Mouse (Mus musculus) neural tube, embryonic 15.5 days (tissue): ENCODE results near the gene Nell1. TPM values are rescaled to one million over a fixed set of nuclear protein-coding genes. Genes with fewer than 3 reads are reported as not detected.

Source experiments
- ATAC-seq: fragments of 200-750 bp; cut with Nextera tagmentation; 2 replicates; pipeline ENCODE4 v1.8.0; 2017; ENCODE audit warnings: mild to moderate bottlenecking, moderate TSS enrichment, moderate library complexity; ENCODE audit not compliant: low FRiP score
- H3K27ac ChIP-seq: fragments of 300-500 bp; sonication (generic); replicated peaks from 2 replicates; pipeline ENCODE4 v1.5.1; 2015; ENCODE audit warnings: mild to moderate bottlenecking, inconsistent platforms
- H3K27me3 ChIP-seq: fragments of 300-500 bp; sonication (generic); replicated peaks from 2 replicates; pipeline ENCODE4 v1.6.1; 2015; ENCODE audit warnings: inconsistent platforms
- H3K36me3 ChIP-seq: fragments of 300-500 bp; sonication (generic); 2 replicates; pipeline ENCODE4 v1.6.1; 2015; ENCODE audit warnings: inconsistent platforms
- H3K4me1 ChIP-seq: fragments of 300-500 bp; sonication (generic); 2 replicates; pipeline ENCODE4 v1.6.1; 2015; ENCODE audit warnings: inconsistent platforms
- H3K4me2 ChIP-seq: fragments of 300-500 bp; sonication (generic); 2 replicates; pipeline ENCODE4 v1.6.1; 2015; ENCODE audit warnings: inconsistent platforms, mild to moderate bottlenecking, moderate library complexity
- H3K4me3 ChIP-seq: fragments of 300-500 bp; sonication (generic); replicated peaks from 2 replicates; pipeline ENCODE4 v1.5.1; 2015; ENCODE audit warnings: mild to moderate bottlenecking, inconsistent platforms
- H3K9ac ChIP-seq: fragments of 300-500 bp; sonication (generic); replicated peaks from 2 replicates; pipeline ENCODE4 v1.6.1; 2015; ENCODE audit warnings: mild to moderate bottlenecking, inconsistent platforms
- H3K9me3 ChIP-seq: fragments of 300-500 bp; sonication (generic); replicated peaks from 2 replicates; pipeline ENCODE4 v1.6.1; 2016; ENCODE audit warnings: inconsistent platforms
- WGBS: fragments of 180-500 bp; shearing (Covaris S2); methylation state at CpG from one replicate; pipeline ENCODE4 v1.1.7; 2015; ENCODE audit warnings: mixed read lengths; 5-methylcytosine and 5-hydroxymethylcytosine counted together
- polyA plus RNA-seq: library from polyadenylated mRNA; unstranded; fragments of >200 nt; fragmentation: Nextera tagmentation; extraction: Ambion mirVana; gene quantifications from 2 replicates; pipeline ENCODE4 v1.2.1, GENCODE M21; 2015

The Nell1 gene
- polyA plus RNA-seq, 1 experiment from 2014 or later = 46.0 TPM

DNA sequence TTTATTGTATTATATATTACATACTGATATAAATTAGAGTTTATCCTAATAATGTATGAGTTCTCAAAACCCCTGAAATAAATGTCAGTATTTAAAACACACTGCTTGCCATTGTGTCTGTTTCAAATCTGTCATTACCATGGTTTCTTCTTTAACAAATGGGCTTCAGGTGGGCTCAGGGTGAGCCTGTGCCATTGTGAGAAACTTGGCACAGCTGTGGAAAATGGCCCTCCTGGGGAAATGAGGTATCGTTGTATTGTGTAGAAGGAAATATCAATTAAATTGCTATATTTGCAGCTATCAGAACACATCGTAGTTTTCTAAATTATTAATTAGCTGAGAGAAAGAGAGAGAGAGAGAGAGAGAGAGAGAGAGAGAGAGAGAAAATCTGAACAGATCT, 10.9 kb upstream of the Nell1 start:
- Histone ChIP-seq H3K9ac (no peak overlapping the region), H3K27ac (no peak overlapping the region), H3K4me1 (no peaks in the 10 kb centered on the region), H3K9me3 (no peaks in the 10 kb centered on the region), H3K36me3 (no peaks in the 10 kb centered on the region), H3K4me2 (no peak overlapping the region), H3K4me3 (no peak overlapping the region), H3K27me3 (no peaks in the 10 kb centered on the region)
- 23% methylated on average over 2 of the region's 2 CpGs for WGBS
- ATAC-seq = no peak

DNA sequence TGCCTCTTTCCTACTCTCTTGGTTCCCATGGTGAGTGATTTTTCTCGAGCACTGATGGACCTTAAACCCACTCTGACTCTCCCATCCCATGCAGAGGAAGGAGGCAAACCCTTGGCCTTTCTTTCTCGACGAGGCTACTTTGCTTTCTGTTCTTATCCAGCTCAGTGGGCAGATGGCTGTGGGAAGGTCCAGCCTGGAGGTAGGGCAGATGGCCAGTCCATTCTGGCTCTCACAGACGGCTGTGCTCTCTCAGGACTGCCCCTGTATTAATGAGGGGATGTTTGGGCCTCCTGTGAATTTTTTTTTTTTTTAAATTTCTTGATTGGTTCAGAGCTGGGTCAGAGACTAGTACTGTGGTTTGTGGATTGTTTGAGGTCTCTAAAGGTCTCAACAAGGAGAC, 5.1 kb upstream of the Nell1 start:
- Histone ChIP-seq H3K9ac (no peak overlapping the region), H3K4me3 (no peak overlapping the region), H3K4me1 (peaks cover 3% of the 10 kb centered on the region), H3K27ac (no peak overlapping the region), H3K27me3 (peaks cover 17% of the 10 kb centered on the region), H3K4me2 (no peak overlapping the region), H3K9me3 (no peaks in the 10 kb centered on the region), H3K36me3 (no peaks in the 10 kb centered on the region)
- ATAC-seq = no peak
- 38% methylated on average over 4 of the region's 4 CpGs for WGBS

DNA sequence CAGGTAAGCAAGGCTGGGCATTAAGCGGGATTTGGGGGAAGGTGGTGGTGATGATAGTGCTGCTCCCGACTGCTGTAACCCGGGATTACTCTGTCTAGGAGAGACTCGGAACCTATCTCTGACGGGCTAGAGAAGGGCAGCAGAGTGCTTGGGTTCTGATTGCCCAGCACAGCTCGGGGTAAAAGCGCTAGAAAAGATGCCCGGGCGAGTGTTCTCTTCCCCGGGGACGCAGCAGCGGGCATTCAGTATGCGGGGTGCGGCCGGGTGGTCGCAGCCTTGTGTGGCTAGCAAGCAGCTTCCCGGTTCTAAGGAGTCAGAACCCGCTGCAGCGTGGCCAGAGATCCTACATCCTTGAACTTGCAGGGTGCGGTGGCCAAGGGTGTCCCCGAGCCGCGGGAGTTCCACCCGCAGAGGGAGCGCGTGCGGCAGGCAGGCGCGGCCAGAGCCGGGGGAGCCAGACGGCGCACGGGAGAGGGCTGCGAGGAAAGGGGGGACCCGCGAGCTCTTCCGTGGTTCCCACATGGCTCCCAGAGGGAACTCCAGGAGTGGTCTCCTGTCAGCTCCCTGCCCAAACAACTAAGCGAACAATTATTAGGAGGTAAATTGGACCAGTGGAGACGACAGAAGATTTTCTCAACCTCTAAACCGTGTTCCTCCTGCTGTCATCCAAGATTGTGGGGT, 917 bp downstream of the Nell1 start:
- under 1% methylated on average over 40 of the region's 40 CpGs for WGBS

DNA sequence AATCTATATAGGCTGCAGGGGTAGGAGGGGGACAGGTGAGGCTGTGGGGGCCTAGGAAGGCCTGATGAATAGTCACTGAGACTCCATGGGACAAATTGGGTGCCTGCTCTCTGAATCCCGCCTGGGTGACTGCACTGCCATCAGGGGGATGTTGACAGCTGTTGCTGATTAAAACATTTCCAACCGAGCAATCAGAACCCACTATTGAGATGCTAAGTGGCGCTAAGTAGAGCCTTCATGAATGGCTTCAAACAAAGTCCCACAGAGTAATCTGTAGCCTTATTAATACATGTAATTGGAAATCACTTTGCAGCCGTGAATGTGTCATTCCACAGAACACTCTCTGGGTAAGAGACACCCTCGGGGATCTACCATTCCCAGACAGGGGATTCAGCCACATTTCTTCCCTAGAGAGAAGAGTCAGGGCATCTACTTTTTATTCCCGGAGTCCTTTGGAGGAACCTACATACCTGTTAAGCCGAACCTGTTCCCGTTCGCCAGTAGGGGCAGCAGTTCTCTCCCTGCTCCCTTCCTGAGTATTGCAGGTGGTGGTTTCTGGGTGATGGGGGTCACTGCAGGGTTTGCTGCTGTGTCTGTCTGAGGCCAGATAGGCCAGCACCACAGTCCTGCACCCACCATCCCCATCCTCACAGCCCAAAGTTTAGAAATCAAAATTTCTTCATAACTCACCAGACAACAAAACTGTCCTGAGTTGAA, 7.0 kb downstream of the Nell1 start:
- H3K4me3 ChIP-seq = no peak overlapping the region
- H3K36me3 ChIP-seq = no peaks in the 10 kb centered on the region
- 0 out of 2 replicates have a peak, but pooled peaks cover 1% of the 10 kb centered on the region for H3K4me1 ChIP-seq
- 14% methylated on average over 9 of the region's 9 CpGs for WGBS
- H3K27ac ChIP-seq = no peak overlapping the region
- ATAC-seq = no peak
- peaks cover 17% of the 10 kb centered on the region for H3K27me3 ChIP-seq
- no peak overlapping the region for H3K4me2 ChIP-seq
- H3K9me3 ChIP-seq = no peaks in the 10 kb centered on the region
- H3K9ac ChIP-seq = no peak overlapping the region

More for the DNA sequence above, 917 bp downstream of the Nell1 start:
- Histone ChIP-seq H3K9me3 (no peaks in the 10 kb centered on the region), H3K27ac (peak overlapping the region; percentile 60), H3K4me1 (peaks cover 23% of the 10 kb centered on the region), H3K4me2 (peak overlapping the region; percentile 96), H3K4me3 (peak overlapping the region; percentile 55), H3K36me3 (no peaks in the 10 kb centered on the region), H3K27me3 (peaks cover 49% of the 10 kb centered on the region), H3K9ac (peak overlapping the region; percentile 61)
- ATAC-seq = peak; percentile 75

DNA sequence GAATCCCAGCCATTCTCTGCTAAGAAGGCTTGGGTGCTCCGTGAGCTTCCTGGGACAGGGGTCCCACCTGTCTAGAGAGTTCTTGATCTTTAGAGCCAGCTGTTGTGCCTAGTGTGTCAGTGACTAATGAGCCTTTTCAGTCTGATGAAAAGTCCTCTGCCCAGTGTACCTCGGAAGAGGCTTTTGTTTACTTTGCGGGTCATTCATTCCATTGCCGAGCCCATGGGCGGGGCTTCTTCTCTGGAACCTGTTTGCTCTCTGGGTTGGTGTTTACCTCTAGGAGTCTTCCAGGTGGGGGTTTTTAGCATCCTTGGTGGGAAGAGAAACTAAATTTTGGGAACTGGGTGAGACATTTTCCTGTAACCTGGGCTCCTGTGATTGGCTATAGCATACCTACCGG, 10.0 kb downstream of the Nell1 start:
- H3K36me3 ChIP-seq = no peaks in the 10 kb centered on the region
- H3K27ac ChIP-seq = no peak overlapping the region
- H3K9me3 ChIP-seq = no peaks in the 10 kb centered on the region
- no peaks in the 10 kb centered on the region for H3K27me3 ChIP-seq
- no peak overlapping the region for H3K9ac ChIP-seq
- WGBS = 23% methylated on average over 6 of the region's 6 CpGs
- ATAC-seq = no peak
- H3K4me2 ChIP-seq = no peak overlapping the region
- H3K4me1 ChIP-seq = no peaks in the 10 kb centered on the region
- no peak overlapping the region for H3K4me3 ChIP-seq

DNA sequence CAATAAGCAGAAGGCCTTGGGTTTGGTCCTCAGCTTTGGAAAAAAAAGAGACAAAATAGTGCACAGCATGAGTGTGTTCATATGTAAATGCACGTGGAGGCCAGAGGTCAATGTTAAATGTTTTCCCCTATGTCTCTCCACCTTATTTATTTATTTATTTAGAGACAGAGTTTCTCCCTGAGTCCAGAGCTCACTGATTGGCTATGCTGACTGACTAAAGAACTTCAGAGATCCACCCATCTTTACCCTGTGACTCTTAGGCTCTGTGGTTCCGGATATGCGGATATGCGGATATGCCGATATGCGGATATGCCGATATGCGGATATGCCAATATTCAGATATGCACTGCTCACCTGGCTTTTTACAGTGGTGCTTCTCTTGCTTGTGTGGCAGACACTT, 11.3 kb downstream of the Nell1 start:
- H3K4me2 ChIP-seq = no peak overlapping the region
- no peaks in the 10 kb centered on the region for H3K36me3 ChIP-seq
- no peak overlapping the region for H3K4me3 ChIP-seq
- WGBS = 91% methylated on average over 8 of the region's 8 CpGs
- no peaks in the 10 kb centered on the region for H3K9me3 ChIP-seq
- no peak overlapping the region for H3K9ac ChIP-seq
- no peak for ATAC-seq
- no peaks in the 10 kb centered on the region for H3K27me3 ChIP-seq
- no peaks in the 10 kb centered on the region for H3K4me1 ChIP-seq
- no peak overlapping the region for H3K27ac ChIP-seq

DNA sequence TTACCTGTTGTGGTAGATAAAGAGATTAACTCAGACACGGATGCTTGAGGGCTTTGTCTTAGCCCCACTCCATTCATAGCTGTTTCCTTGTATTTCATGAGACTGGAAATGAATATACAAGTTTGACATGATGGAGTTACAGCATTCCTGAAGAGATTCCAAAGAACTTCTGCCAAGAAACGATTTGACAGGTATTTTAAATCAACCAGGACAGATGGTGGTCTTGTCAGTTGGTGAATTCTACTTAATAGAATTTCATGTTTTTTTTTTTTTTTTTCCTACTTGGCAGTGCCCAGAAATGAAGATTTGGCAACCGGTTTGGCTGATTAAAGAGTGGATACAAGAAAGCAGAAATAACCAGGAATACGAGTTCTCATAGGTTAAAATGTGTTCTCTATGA, 24.7 kb downstream of the Nell1 start:
- Histone ChIP-seq H3K36me3 (no peaks in the 10 kb centered on the region), H3K27me3 (no peaks in the 10 kb centered on the region), H3K27ac (no peak overlapping the region), H3K4me1 (no peaks in the 10 kb centered on the region), H3K9me3 (no peaks in the 10 kb centered on the region), H3K4me2 (no peak overlapping the region), H3K9ac (no peak overlapping the region), H3K4me3 (no peak overlapping the region)
- no peak for ATAC-seq
- 83% methylated on average over 4 of the region's 4 CpGs for WGBS

DNA sequence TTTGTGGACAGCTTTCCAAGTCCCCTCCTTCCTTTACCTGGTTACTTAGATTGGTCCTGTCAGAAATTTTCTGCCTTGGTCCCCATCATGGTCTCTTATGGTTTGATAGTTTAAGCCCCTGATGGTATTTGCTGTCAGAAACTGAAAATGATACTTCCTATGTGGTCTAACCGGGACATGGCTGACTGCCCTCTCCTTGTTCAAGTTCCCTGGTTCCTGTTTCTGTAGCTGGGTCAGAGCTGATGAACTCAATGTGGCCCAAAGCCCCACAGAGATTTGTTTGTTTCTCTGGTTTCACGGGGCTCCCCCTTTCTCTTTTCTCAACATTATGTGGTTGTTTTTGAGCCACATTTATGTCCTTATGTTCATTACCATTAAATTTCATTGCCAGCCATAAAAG, 30.6 kb downstream of the Nell1 start:
- Histone ChIP-seq H3K27me3 (no peaks in the 10 kb centered on the region), H3K4me2 (no peak overlapping the region), H3K9ac (no peak overlapping the region), H3K4me1 (0 out of 2 replicates have a peak, but pooled peaks cover 2% of the 10 kb centered on the region), H3K9me3 (no peaks in the 10 kb centered on the region), H3K36me3 (no peaks in the 10 kb centered on the region), H3K27ac (no peak overlapping the region), H3K4me3 (no peak overlapping the region)
- 51% methylated on average over 2 of the region's 2 CpGs for WGBS
- no peak for ATAC-seq

DNA sequence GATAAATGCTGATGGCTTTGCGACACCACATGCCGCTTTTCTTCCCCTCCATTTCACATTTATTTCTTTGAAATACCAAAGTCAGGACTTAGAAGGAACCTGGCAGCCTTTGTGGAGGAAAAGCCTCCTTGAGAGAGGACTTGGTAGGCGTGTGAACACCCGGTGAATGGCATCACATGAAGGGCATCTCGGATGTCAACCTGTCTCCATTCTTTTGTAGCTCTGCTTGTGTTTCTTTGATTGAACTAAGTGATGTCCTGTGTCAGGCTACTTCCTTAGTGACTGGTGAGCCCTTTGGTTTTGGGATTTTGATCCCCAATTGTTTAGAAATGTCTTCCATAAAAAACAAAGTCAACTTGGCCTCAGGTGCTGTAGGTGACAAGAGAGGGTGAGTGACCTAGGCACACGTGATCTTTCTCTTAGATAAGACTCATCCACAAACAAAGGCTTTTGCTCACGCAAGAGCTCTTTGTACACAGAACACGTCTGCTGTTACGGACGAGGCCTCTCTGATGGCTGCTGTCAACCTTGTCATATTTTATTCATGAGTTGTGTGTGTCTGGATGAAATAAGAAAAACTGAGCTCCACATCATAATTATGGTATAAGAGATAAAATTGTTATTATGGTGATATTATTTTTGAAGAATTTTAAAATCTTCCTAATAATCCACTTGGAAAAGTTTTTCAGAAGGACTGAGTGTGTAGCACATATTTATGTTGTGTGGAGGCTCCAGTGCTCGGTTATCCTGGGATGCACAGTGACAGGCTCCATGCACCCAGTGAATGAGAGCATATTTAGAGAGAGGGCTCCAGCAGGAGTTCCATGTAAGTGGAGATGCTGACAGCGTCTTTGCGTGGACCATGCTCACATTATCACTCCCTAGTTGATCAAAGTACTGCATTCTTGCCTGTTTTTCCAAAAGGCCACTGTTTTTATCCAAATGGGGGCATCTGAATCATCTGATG, 60.8 kb downstream of the Nell1 start:
- H3K9ac ChIP-seq = no peak overlapping the region
- no peaks in the 10 kb centered on the region for H3K27me3 ChIP-seq
- H3K4me1 ChIP-seq = no peaks in the 10 kb centered on the region
- no peak overlapping the region for H3K27ac ChIP-seq
- no peak overlapping the region for H3K4me3 ChIP-seq
- no peaks in the 10 kb centered on the region for H3K9me3 ChIP-seq
- no peaks in the 10 kb centered on the region for H3K36me3 ChIP-seq
- no peak overlapping the region for H3K4me2 ChIP-seq
- ATAC-seq = no peak
- 82% methylated on average over 13 of the region's 13 CpGs for WGBS

DNA sequence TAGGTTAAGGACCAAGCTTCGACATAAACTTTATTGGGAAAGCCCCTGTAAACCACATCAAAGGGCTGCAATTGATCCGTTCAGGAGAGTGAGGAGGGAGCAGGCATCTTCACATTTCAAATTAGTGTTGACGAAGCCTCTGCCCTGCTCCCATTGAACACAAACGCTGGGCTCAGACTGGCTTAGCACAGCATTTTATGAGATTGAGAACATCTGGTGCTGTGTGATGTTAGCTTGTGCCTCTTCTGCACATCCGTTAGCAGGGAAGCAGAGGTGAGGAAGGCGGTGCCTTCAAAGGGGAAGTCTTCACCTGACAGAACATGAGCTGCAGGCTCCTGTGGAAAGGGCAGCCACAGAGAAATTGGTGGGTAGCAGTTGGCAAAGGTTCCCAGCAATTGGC, 66.4 kb downstream of the Nell1 start:
- Histone ChIP-seq H3K27me3 (no peaks in the 10 kb centered on the region), H3K4me2 (no peak overlapping the region), H3K36me3 (no peaks in the 10 kb centered on the region), H3K4me1 (no peaks in the 10 kb centered on the region), H3K9me3 (no peaks in the 10 kb centered on the region), H3K9ac (no peak overlapping the region), H3K4me3 (no peak overlapping the region), H3K27ac (no peak overlapping the region)
- WGBS = 44% methylated on average over 6 of the region's 6 CpGs
- no peak for ATAC-seq

DNA sequence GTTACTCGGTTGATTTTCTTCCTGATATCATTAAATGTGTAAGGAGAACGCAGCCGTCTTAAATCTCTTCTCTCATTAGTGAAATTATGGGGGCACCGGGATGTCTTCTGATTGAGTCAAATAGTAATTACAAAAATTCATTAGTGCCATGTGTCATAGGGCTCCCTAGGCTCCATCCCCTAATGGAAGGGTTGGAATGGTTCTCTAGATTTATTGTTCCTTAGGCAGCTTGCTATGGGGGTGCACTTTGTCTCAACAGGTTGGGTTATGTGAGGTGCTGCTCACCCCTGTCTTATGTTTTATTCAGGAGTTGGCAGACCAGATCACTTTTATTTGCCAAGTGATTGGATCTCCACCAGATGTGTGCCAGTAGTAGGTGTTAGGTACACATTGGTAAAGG, 75.5 kb downstream of the Nell1 start:
- H3K4me3 ChIP-seq = no peak overlapping the region
- H3K9ac ChIP-seq = no peak overlapping the region
- H3K36me3 ChIP-seq = no peaks in the 10 kb centered on the region
- WGBS = 47% methylated on average over 4 of the region's 4 CpGs
- no peak overlapping the region for H3K27ac ChIP-seq
- H3K4me2 ChIP-seq = no peak overlapping the region
- H3K27me3 ChIP-seq = no peaks in the 10 kb centered on the region
- H3K4me1 ChIP-seq = peaks cover 4% of the 10 kb centered on the region; the same call in 1 of the 2 replicates
- no peak for ATAC-seq
- H3K9me3 ChIP-seq = no peaks in the 10 kb centered on the region
